Mouse (Mus musculus) adipocyte (in vitro differentiated cells): ENCODE measurements around the gene Vps16.

ENCODE experiments used
- DNase-seq: peaks from one replicate; pipeline ENCODE4 v3.0.0-alpha.2; 2016; ENCODE audit warnings: low spot score

Gene Vps16

GRCm38 (mm10) chr2:130461287-130462071 is 37.3 kb downstream of the Vps16 start:
- no peak for DNase-seq

- no peak for DNase-seq
Measured at GRCm38 (mm10) chr2:130466438-130466837, 42.3 kb downstream of the Vps16 start.

DNA sequence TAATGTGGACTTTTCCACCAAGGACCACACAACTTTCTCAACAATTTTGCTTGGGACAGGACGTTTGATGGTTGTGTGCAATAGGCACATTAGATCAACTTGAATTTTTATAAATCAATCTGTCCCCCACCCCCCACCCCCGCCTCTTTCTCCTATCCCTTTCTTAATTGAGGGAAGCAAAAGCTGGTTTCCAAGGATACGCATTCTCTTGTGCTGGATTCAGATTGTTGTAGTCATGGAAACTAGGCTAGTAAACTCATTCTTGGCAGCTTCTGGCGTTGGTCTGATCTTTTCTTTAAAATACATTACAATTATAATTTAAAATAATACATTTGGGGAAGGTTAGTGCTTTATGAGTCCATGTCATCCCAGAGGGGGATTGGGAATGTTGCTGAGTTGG is 45.2 kb downstream of the Vps16 start:
- DNase-seq: no peak

GRCm38 (mm10) chr2:130469935-130470334 is 45.8 kb downstream of the Vps16 start:
- DNase-seq: no peak

DNA sequence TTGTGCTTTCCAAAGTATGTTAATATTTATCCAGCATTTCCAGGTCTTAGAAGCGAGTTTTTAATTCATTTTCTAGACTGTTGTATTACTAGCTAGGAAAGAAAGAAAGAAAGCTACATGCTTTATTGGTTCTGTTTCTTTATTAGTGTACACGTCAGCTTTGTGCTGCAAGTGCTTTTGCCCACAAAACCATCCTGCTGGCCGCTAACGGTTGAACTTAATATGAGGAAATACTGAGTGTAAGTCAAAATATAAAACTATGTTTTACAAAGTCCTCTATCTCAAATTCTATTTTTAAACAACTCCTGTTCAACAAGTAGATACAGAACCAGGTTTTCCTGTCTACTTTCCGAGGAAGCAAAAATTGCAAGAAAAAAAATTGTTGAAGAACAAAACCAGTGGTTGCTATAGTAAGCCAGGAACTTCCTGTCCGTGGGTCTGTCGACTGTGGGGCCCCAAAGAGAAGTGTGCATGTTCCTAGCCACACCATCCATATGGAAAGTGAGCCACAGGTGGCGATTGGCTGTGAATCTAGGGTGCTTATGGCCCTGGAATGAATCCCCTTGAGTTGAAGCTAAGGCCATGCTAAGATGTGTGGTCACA is 48.9 kb downstream of the Vps16 start:
- no peak for DNase-seq

DNA sequence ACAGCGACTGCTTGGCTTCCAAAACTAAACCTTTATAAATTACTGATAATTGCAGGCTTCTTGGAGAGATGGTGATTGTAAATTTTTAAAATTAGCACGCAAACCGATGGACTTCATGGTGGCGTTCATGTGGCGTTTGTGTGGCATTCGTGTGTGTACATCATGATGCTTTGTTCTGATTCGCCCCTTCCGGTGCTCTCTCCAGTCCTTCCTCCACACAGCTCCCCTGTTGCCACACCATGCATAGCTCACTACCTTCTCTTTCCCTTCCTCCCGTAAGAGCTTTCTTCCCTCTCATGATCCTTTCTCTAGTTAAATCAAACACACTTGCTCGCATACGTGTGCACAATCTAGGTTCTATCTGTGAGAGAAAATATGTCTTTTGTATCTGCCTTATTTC is 51.6 kb downstream of the Vps16 start:
- DNase-seq: no peak

DNA sequence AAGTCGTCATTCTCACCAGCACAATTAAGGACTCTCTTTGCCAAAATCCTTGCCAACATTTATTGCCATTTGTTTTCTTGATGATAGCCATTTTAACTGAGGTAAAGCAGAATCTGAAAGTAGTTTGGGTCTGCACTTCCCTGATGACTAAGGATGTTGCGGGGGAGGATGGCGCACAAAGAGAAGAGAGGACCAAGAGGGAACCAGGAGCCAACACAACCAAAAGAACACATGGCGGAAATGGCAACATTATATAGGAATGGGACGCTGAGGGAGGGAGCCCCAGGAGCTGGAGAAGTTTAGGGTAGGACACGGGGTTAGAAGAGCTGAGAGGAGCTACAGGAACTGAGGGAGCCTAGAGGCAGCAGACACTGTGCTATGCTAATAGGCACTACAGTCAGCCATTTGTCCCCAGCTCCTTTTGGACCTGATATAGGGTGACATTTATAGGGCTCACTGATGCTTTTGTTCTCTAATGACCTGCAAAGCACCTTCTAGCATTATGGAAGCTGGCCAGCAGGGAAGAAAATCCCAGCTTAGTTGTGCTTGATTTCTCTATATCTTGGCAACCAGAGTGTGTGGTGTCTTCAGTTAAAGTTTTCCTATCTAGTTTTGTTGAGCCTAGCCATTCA is 52.6 kb downstream of the Vps16 start:
- DNase-seq: no peak

DNA sequence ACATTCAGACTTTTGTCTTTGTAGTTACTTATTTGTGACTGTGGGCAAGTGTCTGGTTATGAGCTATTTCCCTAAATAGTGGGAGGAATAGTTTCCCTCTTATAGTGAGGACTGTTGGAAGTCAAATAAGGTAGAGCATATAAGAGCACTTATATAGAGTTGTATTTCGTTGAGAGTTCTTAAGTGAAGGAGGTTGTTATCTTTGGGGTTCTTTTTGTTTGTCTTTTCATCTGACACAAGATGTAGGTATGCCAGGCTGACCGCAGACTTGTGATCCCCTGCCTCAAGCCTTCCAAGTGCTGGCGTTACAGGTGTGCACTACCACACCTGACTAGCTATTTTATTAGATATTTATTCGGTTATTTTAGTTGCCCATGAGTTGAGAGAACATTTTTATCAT is 58.0 kb downstream of the Vps16 start:
- no peak for DNase-seq

- peak; percentile 55 for DNase-seq
Measured at GRCm38 (mm10) chr2:130482700-130483099, 58.6 kb downstream of the Vps16 start.

GRCm38 (mm10) chr2:130484206-130484605 is 60.1 kb downstream of the Vps16 start:
- DNase-seq: no peak

GRCm38 (mm10) chr2:130488002-130488401 is 63.9 kb downstream of the Vps16 start:
- no peak for DNase-seq

- peak; percentile 53 for DNase-seq
Measured at GRCm38 (mm10) chr2:130488600-130488999, 64.5 kb downstream of the Vps16 start.

DNA sequence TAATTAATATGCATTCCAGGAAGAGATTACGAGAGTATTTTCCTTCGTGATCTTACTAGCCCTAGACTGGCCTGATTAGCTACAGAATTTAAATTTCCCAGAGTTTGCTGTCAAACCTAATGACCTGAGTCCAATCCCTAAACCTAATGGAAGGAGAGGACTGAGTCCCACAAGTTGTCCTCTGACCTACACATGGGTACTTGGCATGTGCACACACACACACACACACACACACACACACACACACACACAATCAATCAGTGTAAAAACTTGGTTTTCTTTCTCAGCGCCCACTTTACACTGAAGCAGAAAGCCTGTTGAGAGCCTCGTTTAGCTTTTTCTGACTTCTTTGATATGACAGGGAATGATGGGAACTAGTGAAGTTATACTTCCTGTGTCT is 67.0 kb downstream of the Vps16 start:
- no peak for DNase-seq

GRCm38 (mm10) chr2:130491587-130491986 is 67.4 kb downstream of the Vps16 start:
- no peak for DNase-seq
